Mouse (Mus musculus): Measurements from ENCODE around the gene Boc.
"Not testable (repeated sequence)": the region's sequence is repeated elsewhere in the genome, so short reads cannot be mapped to it uniquely, and the experiment has no call there.

The Boc gene

GRCm38 (mm10) chr16:44487194-44487593 is 71.5 kb downstream of the Boc start:
- no peak for DNase-seq

- DNase-seq, result no peak
Observed at GRCm38 (mm10) chr16:44486612-44487011, 72.1 kb downstream of the Boc start.

GRCm38 (mm10) chr16:44485691-44486090 is 73.0 kb downstream of the Boc start:
- DNase-seq, result no peak

- no peak for DNase-seq
Observed at GRCm38 (mm10) chr16:44484831-44485230, 73.9 kb downstream of the Boc start.

- DNase-seq, result peak; percentile 88
Observed at GRCm38 (mm10) chr16:44484079-44484478, 74.6 kb downstream of the Boc start.

GRCm38 (mm10) chr16:44481599-44482593 is 76.8 kb downstream of the Boc start:
- DNase-seq, result no peak

- no peak for DNase-seq
Observed at GRCm38 (mm10) chr16:44480616-44481015, 78.1 kb downstream of the Boc start.

GRCm38 (mm10) chr16:44479852-44480251 is 78.8 kb downstream of the Boc start:
- DNase-seq, result no peak

GRCm38 (mm10) chr16:44478767-44479166 is 79.9 kb downstream of the Boc start:
- no peak for DNase-seq

- no peak for DNase-seq
Observed at GRCm38 (mm10) chr16:44475682-44476375, 82.9 kb downstream of the Boc start.

- DNase-seq, result no peak
Observed at GRCm38 (mm10) chr16:44475281-44475680, 83.4 kb downstream of the Boc start.

- no peak for DNase-seq
Observed at GRCm38 (mm10) chr16:44460922-44461321, 97.8 kb downstream of the Boc start.

- DNase-seq, result no peak
Observed at GRCm38 (mm10) chr16:44458826-44459225, 99.9 kb downstream of the Boc start.

GRCm38 (mm10) chr16:44457858-44458257 is 100.8 kb downstream of the Boc start:
- no peak for DNase-seq

- not testable (repeated sequence) for DNase-seq
Observed at GRCm38 (mm10) chr16:44441913-44442312, 116.8 kb downstream of the Boc start.

GRCm38 (mm10) chr16:44435481-44435880 is 123.2 kb downstream of the Boc start:
- DNase-seq, result no peak
